Mouse (Mus musculus): ENCODE results near the gene Tspan11. TPM values are rescaled to one million over a fixed set of nuclear protein-coding genes. Genes with fewer than 3 reads are reported as not detected.
A peak's percentile ranks its signal among the peaks of the same experiment; 100 is the strongest.

Gene Tspan11
- polyA plus RNA-seq, 1 experiment from 2014 or later: 8.4 TPM

- no peaks in the 10 kb centered on the region for H3K9me3 ChIP-seq (ENCODE audit: control insufficient read depth, low read length)
- no peak overlapping the region for H3K4me3 ChIP-seq (replicated peaks; ENCODE audit: low read depth, low read length)
- peaks cover 12% of the 10 kb centered on the region; the same call in 1 of the 2 replicates for H3K4me1 ChIP-seq (ENCODE audit: control insufficient read depth, insufficient read depth, low read length)
- H3K36me3 ChIP-seq (ENCODE audit: control insufficient read depth, insufficient read depth, low read length): no peaks in the 10 kb centered on the region
- no peak overlapping the region for H3K4me2 ChIP-seq (ENCODE audit: low read length)
- DNase-seq (no peak), ATAC-seq (ENCODE audit: low FRiP score, low TSS enrichment) (no peak)
- H3K27ac ChIP-seq (replicated peaks; ENCODE audit: low read depth, low read length): no peak overlapping the region
- no peak overlapping the region for H3K9ac ChIP-seq (replicated peaks; ENCODE audit: low read length)
- no peaks in the 10 kb centered on the region for H3K27me3 ChIP-seq (ENCODE audit: control insufficient read depth, insufficient read depth, low read length)
- WGBS: 87% methylated on average over 6 of the region's 6 CpGs
These were observed 89.3 kb downstream of the Tspan11 start for GRCm38 (mm10) chr6:127976695-127977094.

DNA sequence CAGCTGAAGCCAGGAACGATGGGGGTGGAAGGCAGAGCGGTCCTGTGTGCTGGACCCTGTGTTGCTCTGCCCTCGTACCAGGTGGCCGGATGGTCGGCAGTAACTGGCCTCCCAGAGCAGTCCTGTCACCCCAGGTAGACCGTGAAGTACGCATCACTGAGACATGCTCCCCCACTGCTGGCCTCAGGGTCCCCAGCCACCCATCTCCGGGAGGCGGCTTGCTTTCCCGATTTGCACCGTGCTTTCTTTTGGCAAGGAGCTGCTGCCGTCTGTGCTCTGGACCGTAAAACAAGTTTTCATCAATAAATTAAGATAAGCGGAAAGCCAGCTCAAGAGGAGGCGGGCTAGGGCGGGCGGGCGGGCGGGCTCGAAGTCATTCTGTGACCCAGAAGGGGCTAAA is 91.6 kb downstream of the Tspan11 start:
- H3K27ac ChIP-seq (replicated peaks; ENCODE audit: low read depth, low read length): no peak overlapping the region
- no peak for ATAC-seq (ENCODE audit: low FRiP score, low TSS enrichment)

GRCm38 (mm10) chr6:127979831-127980230 is 92.4 kb downstream of the Tspan11 start:
- Histone ChIP-seq H3K27ac (replicated peaks; ENCODE audit: low read depth, low read length) (no peak overlapping the region), H3K4me3 (replicated peaks; ENCODE audit: low read depth, low read length) (no peak overlapping the region), H3K36me3 (ENCODE audit: control insufficient read depth, insufficient read depth, low read length) (no peaks in the 10 kb centered on the region), H3K4me2 (ENCODE audit: low read length) (no peak overlapping the region), H3K9me3 (ENCODE audit: control insufficient read depth, low read length) (no peaks in the 10 kb centered on the region), H3K9ac (replicated peaks; ENCODE audit: low read length) (no peak overlapping the region), H3K4me1 (ENCODE audit: control insufficient read depth, insufficient read depth, low read length) (0 out of 2 replicates have a peak, but pooled peaks cover 6% of the 10 kb centered on the region), H3K27me3 (ENCODE audit: control insufficient read depth, insufficient read depth, low read length) (no peaks in the 10 kb centered on the region)
- ATAC-seq (ENCODE audit: low FRiP score, low TSS enrichment) (no peak), DNase-seq (no peak)
- WGBS: 96% methylated on average over 5 of the region's 5 CpGs

More for the DNA sequence above, 91.6 kb downstream of the Tspan11 start:
- Histone ChIP-seq H3K4me2 (ENCODE audit: low read length) (no peak overlapping the region), H3K27me3 (ENCODE audit: control insufficient read depth, insufficient read depth, low read length) (no peaks in the 10 kb centered on the region), H3K4me1 (ENCODE audit: control insufficient read depth, insufficient read depth, low read length) (0 out of 2 replicates have a peak, but pooled peaks cover 6% of the 10 kb centered on the region), H3K9me3 (ENCODE audit: control insufficient read depth, low read length) (no peaks in the 10 kb centered on the region), H3K4me3 (replicated peaks; ENCODE audit: low read depth, low read length) (no peak overlapping the region), H3K9ac (replicated peaks; ENCODE audit: low read length) (no peak overlapping the region), H3K36me3 (ENCODE audit: control insufficient read depth, insufficient read depth, low read length) (no peaks in the 10 kb centered on the region)
- DNase-seq: no peak
- 56% methylated on average over 20 of the region's 20 CpGs for WGBS

DNA sequence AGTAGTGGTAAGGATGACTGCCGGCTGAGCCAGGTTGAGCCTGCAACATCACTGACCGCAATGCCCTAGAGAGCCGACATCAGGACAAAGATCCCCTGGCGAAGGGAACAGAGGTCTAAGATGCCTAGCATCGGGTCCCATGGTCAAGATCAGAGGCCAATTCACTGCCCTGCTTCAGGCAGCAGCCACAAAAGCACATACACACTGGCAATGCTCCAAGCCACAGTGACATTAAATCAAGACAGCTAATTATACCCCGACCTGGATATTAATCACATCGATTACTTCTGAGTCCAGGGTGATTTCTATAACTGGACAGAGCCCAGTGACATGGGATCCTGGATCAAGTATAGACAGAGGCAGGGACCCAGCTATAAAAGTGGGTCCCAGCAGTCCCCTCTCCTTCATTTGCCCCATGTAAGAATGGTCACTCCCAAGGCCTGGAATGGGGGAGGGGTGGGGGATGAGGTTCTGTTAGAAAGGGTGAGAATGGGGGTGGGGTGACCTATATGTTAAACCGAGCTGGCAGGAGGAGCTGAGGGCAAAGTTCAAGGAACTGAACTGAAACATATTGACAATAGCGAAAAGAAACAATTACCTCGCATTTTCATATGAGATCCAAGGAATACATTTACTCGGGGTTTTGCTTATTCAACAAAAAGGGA is 93.1 kb downstream of the Tspan11 start:
- WGBS: 47% methylated on average over 11 of the region's 11 CpGs
- Histone ChIP-seq H3K4me1 (ENCODE audit: control insufficient read depth, insufficient read depth, low read length) (0 out of 2 replicates have a peak, but pooled peaks cover 6% of the 10 kb centered on the region), H3K4me2 (ENCODE audit: low read length) (no peak overlapping the region), H3K27me3 (ENCODE audit: control insufficient read depth, insufficient read depth, low read length) (no peaks in the 10 kb centered on the region), H3K4me3 (replicated peaks; ENCODE audit: low read depth, low read length) (no peak overlapping the region), H3K9ac (replicated peaks; ENCODE audit: low read length) (no peak overlapping the region), H3K9me3 (ENCODE audit: control insufficient read depth, low read length) (no peaks in the 10 kb centered on the region), H3K27ac (replicated peaks; ENCODE audit: low read depth, low read length) (no peak overlapping the region), H3K36me3 (ENCODE audit: control insufficient read depth, insufficient read depth, low read length) (no peaks in the 10 kb centered on the region)
- DNase-seq: no peak
- no peak for ATAC-seq (ENCODE audit: low FRiP score, low TSS enrichment)

GRCm38 (mm10) chr6:127981176-127981575 is 93.8 kb downstream of the Tspan11 start:
- Histone ChIP-seq H3K4me3 (replicated peaks; ENCODE audit: low read depth, low read length) (no peak overlapping the region), H3K9me3 (ENCODE audit: control insufficient read depth, low read length) (no peaks in the 10 kb centered on the region), H3K27me3 (ENCODE audit: control insufficient read depth, insufficient read depth, low read length) (no peaks in the 10 kb centered on the region), H3K4me1 (ENCODE audit: control insufficient read depth, insufficient read depth, low read length) (0 out of 2 replicates have a peak, but pooled peaks cover 6% of the 10 kb centered on the region), H3K36me3 (ENCODE audit: control insufficient read depth, insufficient read depth, low read length) (no peaks in the 10 kb centered on the region), H3K4me2 (ENCODE audit: low read length) (no peak overlapping the region), H3K9ac (replicated peaks; ENCODE audit: low read length) (no peak overlapping the region), H3K27ac (replicated peaks; ENCODE audit: low read depth, low read length) (no peak overlapping the region)
- ATAC-seq (ENCODE audit: low FRiP score, low TSS enrichment): no peak
- no peak for DNase-seq
- WGBS: 51% methylated on average over 8 of the region's 8 CpGs

DNA sequence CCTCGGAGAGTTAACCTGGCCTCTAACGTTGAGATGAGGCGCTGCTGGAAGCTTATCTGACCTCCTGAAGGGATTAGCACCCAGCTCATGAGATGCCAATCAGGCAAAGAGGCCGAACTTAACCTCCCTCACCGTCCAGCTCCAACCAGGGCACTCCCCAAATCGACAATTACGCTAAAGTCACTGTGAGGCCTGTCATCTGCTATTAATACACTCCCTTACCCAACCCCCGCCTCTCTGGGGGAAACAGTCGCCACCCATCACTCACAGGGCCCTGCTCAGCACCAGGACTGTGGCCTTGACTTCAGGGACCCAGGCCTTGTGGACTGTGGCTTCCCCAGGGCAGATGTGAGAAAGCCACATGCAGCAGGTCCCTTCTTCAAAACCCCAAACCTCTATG is 99.0 kb downstream of the Tspan11 start:
- ATAC-seq (ENCODE audit: low FRiP score, low TSS enrichment): no peak
- Histone ChIP-seq H3K4me3 (replicated peaks; ENCODE audit: low read depth, low read length) (no peak overlapping the region), H3K9ac (replicated peaks; ENCODE audit: low read length) (no peak overlapping the region), H3K27me3 (ENCODE audit: control insufficient read depth, insufficient read depth, low read length) (no peaks in the 10 kb centered on the region), H3K9me3 (ENCODE audit: control insufficient read depth, low read length) (no peaks in the 10 kb centered on the region), H3K36me3 (ENCODE audit: control insufficient read depth, insufficient read depth, low read length) (no peaks in the 10 kb centered on the region), H3K4me2 (ENCODE audit: low read length) (no peak overlapping the region), H3K4me1 (ENCODE audit: control insufficient read depth, insufficient read depth, low read length) (no peaks in the 10 kb centered on the region), H3K27ac (replicated peaks; ENCODE audit: low read depth, low read length) (no peak overlapping the region)
- no peak for DNase-seq
- WGBS: 63% methylated on average over 9 of the region's 9 CpGs

- WGBS: 96% methylated on average over 14 of the region's 14 CpGs
- ATAC-seq (ENCODE audit: low FRiP score, low TSS enrichment) (no peak), DNase-seq (no peak)
- Histone ChIP-seq H3K27me3 (ENCODE audit: control insufficient read depth, insufficient read depth, low read length) (no peaks in the 10 kb centered on the region), H3K4me2 (ENCODE audit: low read length) (no peak overlapping the region), H3K9me3 (ENCODE audit: control insufficient read depth, low read length) (no peaks in the 10 kb centered on the region), H3K4me1 (ENCODE audit: control insufficient read depth, insufficient read depth, low read length) (no peaks in the 10 kb centered on the region), H3K36me3 (ENCODE audit: control insufficient read depth, insufficient read depth, low read length) (no peaks in the 10 kb centered on the region), H3K27ac (replicated peaks; ENCODE audit: low read depth, low read length) (no peak overlapping the region), H3K9ac (replicated peaks; ENCODE audit: low read length) (no peak overlapping the region), H3K4me3 (replicated peaks; ENCODE audit: low read depth, low read length) (no peak overlapping the region)
These were observed 100.0 kb downstream of the Tspan11 start for GRCm38 (mm10) chr6:127987374-127987773.

- no peaks in the 10 kb centered on the region for H3K36me3 ChIP-seq (ENCODE audit: control insufficient read depth, insufficient read depth, low read length)
- no peak overlapping the region for H3K4me2 ChIP-seq (ENCODE audit: low read length)
- no peaks in the 10 kb centered on the region for H3K4me1 ChIP-seq (ENCODE audit: control insufficient read depth, insufficient read depth, low read length)
- H3K9ac ChIP-seq (replicated peaks; ENCODE audit: low read length): no peak overlapping the region
- 71% methylated on average over 12 of the region's 12 CpGs for WGBS
- H3K27ac ChIP-seq (replicated peaks; ENCODE audit: low read depth, low read length): no peak overlapping the region
- ATAC-seq (ENCODE audit: low FRiP score, low TSS enrichment): no peak
- H3K9me3 ChIP-seq (ENCODE audit: control insufficient read depth, low read length): no peaks in the 10 kb centered on the region
- no peaks in the 10 kb centered on the region for H3K27me3 ChIP-seq (ENCODE audit: control insufficient read depth, insufficient read depth, low read length)
- no peak overlapping the region for H3K4me3 ChIP-seq (replicated peaks; ENCODE audit: low read depth, low read length)
- DNase-seq: no peak
These were observed 101.6 kb downstream of the Tspan11 start for GRCm38 (mm10) chr6:127988944-127989494.

GRCm38 (mm10) chr6:127989624-127990212 is 102.3 kb downstream of the Tspan11 start:
- no peak overlapping the region for H3K9ac ChIP-seq (replicated peaks; ENCODE audit: low read length)
- DNase-seq: peak; percentile 60
- no peaks in the 10 kb centered on the region for H3K9me3 ChIP-seq (ENCODE audit: control insufficient read depth, low read length)
- no peak for ATAC-seq (ENCODE audit: low FRiP score, low TSS enrichment)
- H3K4me2 ChIP-seq (ENCODE audit: low read length): no peak overlapping the region
- 73% methylated on average over 11 of the region's 11 CpGs for WGBS
- H3K27ac ChIP-seq (replicated peaks; ENCODE audit: low read depth, low read length): no peak overlapping the region
- H3K4me3 ChIP-seq (replicated peaks; ENCODE audit: low read depth, low read length): no peak overlapping the region
- H3K4me1 ChIP-seq (ENCODE audit: control insufficient read depth, insufficient read depth, low read length): no peaks in the 10 kb centered on the region
- H3K36me3 ChIP-seq (ENCODE audit: control insufficient read depth, insufficient read depth, low read length): no peaks in the 10 kb centered on the region
- no peaks in the 10 kb centered on the region for H3K27me3 ChIP-seq (ENCODE audit: control insufficient read depth, insufficient read depth, low read length)

All from midbrain, embryonic 14.5 days (tissue).